Mouse (Mus musculus): ENCODE data around the gene Mfsd7a.
"Not testable (repeated sequence)": the region's sequence is repeated elsewhere in the genome, so short reads cannot be mapped to it uniquely, and the experiment has no call there.

Gene Mfsd7a

GRCm38 (mm10) chr5:108448785-108449668, at the start of gene Mfsd7a:
Mfsd7a (minus strand) TSS chr5:108448891.
- peak; percentile 64 for DNase-seq (ENCODE audit: extremely low spot score)

- DNase-seq (ENCODE audit: extremely low spot score) = not testable (repeated sequence)
Observed at GRCm38 (mm10) chr5:108486148-108486547, 37.5 kb upstream of the Mfsd7a start.

- peak; percentile 15 for DNase-seq (ENCODE audit: extremely low spot score)
Observed at GRCm38 (mm10) chr5:108485239-108485638, 36.5 kb upstream of the Mfsd7a start.

- DNase-seq (ENCODE audit: extremely low spot score) = no peak
Observed at GRCm38 (mm10) chr5:108483006-108483405, 34.3 kb upstream of the Mfsd7a start.

GRCm38 (mm10) chr5:108475977-108476376, 27.3 kb upstream of the Mfsd7a start:
- no peak for DNase-seq (ENCODE audit: extremely low spot score)

- DNase-seq (ENCODE audit: extremely low spot score) = no peak
Observed at GRCm38 (mm10) chr5:108473737-108474136, 25.0 kb upstream of the Mfsd7a start.

- DNase-seq (ENCODE audit: extremely low spot score) = no peak
Observed at GRCm38 (mm10) chr5:108469617-108470016, 20.9 kb upstream of the Mfsd7a start.

GRCm38 (mm10) chr5:108466647-108467046, 18.0 kb upstream of the Mfsd7a start:
- no peak for DNase-seq (ENCODE audit: extremely low spot score)

- DNase-seq (ENCODE audit: extremely low spot score) = no peak
Observed at GRCm38 (mm10) chr5:108465131-108465891, 16.6 kb upstream of the Mfsd7a start.

- DNase-seq (ENCODE audit: extremely low spot score) = peak; percentile 8
Observed at GRCm38 (mm10) chr5:108462446-108462845, 13.8 kb upstream of the Mfsd7a start.

GRCm38 (mm10) chr5:108461082-108462065, 12.7 kb upstream of the Mfsd7a start, which contains the start of gene Pcgf3:
Pcgf3 (plus strand) TSS chr5:108461232.
- DNase-seq (ENCODE audit: extremely low spot score) = peak; percentile 97

GRCm38 (mm10) chr5:108460461-108460860, 11.8 kb upstream of the Mfsd7a start:
- DNase-seq (ENCODE audit: extremely low spot score) = peak; percentile 2

GRCm38 (mm10) chr5:108458706-108459105, 10.0 kb upstream of the Mfsd7a start:
- no peak for DNase-seq (ENCODE audit: extremely low spot score)

GRCm38 (mm10) chr5:108454094-108454493, 5.4 kb upstream of the Mfsd7a start:
- DNase-seq (ENCODE audit: extremely low spot score) = no peak

GRCm38 (mm10) chr5:108452422-108452821, 3.7 kb upstream of the Mfsd7a start:
- no peak for DNase-seq (ENCODE audit: extremely low spot score)

GRCm38 (mm10) chr5:108451611-108452010, 2.9 kb upstream of the Mfsd7a start:
- DNase-seq (ENCODE audit: extremely low spot score) = no peak

GRCm38 (mm10) chr5:108450837-108451540, 2.3 kb upstream of the Mfsd7a start:
- no peak for DNase-seq (ENCODE audit: extremely low spot score)

- DNase-seq (ENCODE audit: extremely low spot score) = no peak
Observed at GRCm38 (mm10) chr5:108447857-108448256, 834 bp downstream of the Mfsd7a start.

GRCm38 (mm10) chr5:108446973-108447372, 1.7 kb downstream of the Mfsd7a start:
- DNase-seq (ENCODE audit: extremely low spot score) = no peak

- no peak for DNase-seq (ENCODE audit: extremely low spot score)
Observed at GRCm38 (mm10) chr5:108436101-108436500, 12.6 kb downstream of the Mfsd7a start.
